8 mouse cellular contexts compared by ENCODE assay signal in genomic region chr4:115000429-115000795, GRCm38 (mm10). TPM values are rescaled to one million over a fixed set of nuclear protein-coding genes. Genes with fewer than 3 reads are reported as not detected.
A peak's percentile ranks its signal among the peaks of the same experiment; 100 is the strongest.
DNase-seq lines count a peak whose midpoint lies in the region; ATAC-seq and TF ChIP-seq lines count a peak whose summit lies in the region.

No protein-coding gene starts in this region.

- peak overlapping the region; percentile 74 for H3K4me3 ChIP-seq in kidney, embryonic 14.5 days (ENCODE audit: low read length)
- H3K4me3 ChIP-seq in bone marrow macrophage, adult 2 months (ENCODE audit: insufficient read depth, low read length): peak overlapping the region; percentile 80
- peak overlapping the region; percentile 56 for H3K4me3 ChIP-seq in hindbrain, embryonic 13.5 days
- H3K4me3 ChIP-seq in midbrain, embryonic 11.5 days (ENCODE audit: low read depth, low read length): peak overlapping the region; percentile 74

- TF ChIP-seq CTCF in bone marrow macrophage, adult 2 months (IDR thresholded peaks at IDR 0.05; ENCODE audit: low read depth, low read length): no peak

- peak; percentile 53 for ATAC-seq in kidney, embryonic 14.5 days (ENCODE audit: low FRiP score, low TSS enrichment)
- peak; percentile 34 for ATAC-seq in hindbrain, embryonic 13.5 days (ENCODE audit: low FRiP score)
- peak; percentile 51 for ATAC-seq in midbrain, embryonic 11.5 days (ENCODE audit: low FRiP score)
- no peak for ATAC-seq in cerebellum, adult (ENCODE audit: insufficient number of reproducible peaks, low FRiP score, low TSS enrichment)

- peaks cover 13% of the 10 kb centered on the region for H3K4me1 ChIP-seq in kidney, embryonic 14.5 days (ENCODE audit: control insufficient read depth, insufficient read depth, low read length)
- H3K4me1 ChIP-seq in bone marrow macrophage, adult 2 months (ENCODE audit: control insufficient read depth, insufficient read depth, low read length): peaks cover 13% of the 10 kb centered on the region
- peaks cover 20% of the 10 kb centered on the region for H3K4me1 ChIP-seq in hindbrain, embryonic 13.5 days (replicated peaks)
- peaks cover 12% of the 10 kb centered on the region for H3K4me1 ChIP-seq in midbrain, embryonic 11.5 days (ENCODE audit: control insufficient read depth, insufficient read depth, low read length)

- H3K9ac ChIP-seq in kidney, embryonic 14.5 days (ENCODE audit: low read depth, low read length): peak overlapping the region; percentile 72
- H3K9ac ChIP-seq in hindbrain, embryonic 13.5 days: peak overlapping the region; percentile 73
- peak overlapping the region; percentile 78 for H3K9ac ChIP-seq in midbrain, embryonic 11.5 days (ENCODE audit: low read length)

- under 1% methylated on average over 8 of the region's 8 CpGs for WGBS in kidney, embryonic 14.5 days
- 3% methylated on average over 8 of the region's 8 CpGs for WGBS in hindbrain, embryonic 13.5 days
- 1% methylated on average over 8 of the region's 8 CpGs for WGBS in midbrain, embryonic 11.5 days

- no peak for TF ChIP-seq POLR2A in bone marrow macrophage, adult 2 months (IDR thresholded peaks at IDR 0.05; ENCODE audit: borderline replicate concordance, low read depth, low read length)

- peak overlapping the region; percentile 84 for H3K27ac ChIP-seq in kidney, embryonic 14.5 days (ENCODE audit: low read depth, low read length)
- H3K27ac ChIP-seq in bone marrow macrophage, adult 2 months (ENCODE audit: insufficient read depth, low read depth, low read length): peak overlapping the region; percentile 43
- no peak overlapping the region for H3K27ac ChIP-seq in hindbrain, embryonic 13.5 days
- H3K27ac ChIP-seq in midbrain, embryonic 11.5 days (ENCODE audit: low read depth, low read length): no peak overlapping the region

- H3K9me3 ChIP-seq in kidney, embryonic 14.5 days (ENCODE audit: control insufficient read depth, low read length): no peaks in the 10 kb centered on the region; the same call in 1 of the 2 replicates
- H3K9me3 ChIP-seq in hindbrain, embryonic 13.5 days: no peaks in the 10 kb centered on the region
- no peaks in the 10 kb centered on the region for H3K9me3 ChIP-seq in midbrain, embryonic 11.5 days (ENCODE audit: control insufficient read depth, low read length)

- H3K27me3 ChIP-seq in kidney, embryonic 14.5 days (ENCODE audit: control insufficient read depth, insufficient read depth, low read length): no peaks in the 10 kb centered on the region
- H3K27me3 ChIP-seq in hindbrain, embryonic 13.5 days: no peaks in the 10 kb centered on the region
- H3K27me3 ChIP-seq in midbrain, embryonic 11.5 days (ENCODE audit: control insufficient read depth, insufficient read depth, low read length): no peaks in the 10 kb centered on the region

- H3K36me3 ChIP-seq in kidney, embryonic 14.5 days (ENCODE audit: control insufficient read depth, insufficient read depth, low read length): peaks cover 12% of the 10 kb centered on the region
- no peaks in the 10 kb centered on the region for H3K36me3 ChIP-seq in hindbrain, embryonic 13.5 days
- H3K36me3 ChIP-seq in midbrain, embryonic 11.5 days (ENCODE audit: control insufficient read depth, insufficient read depth, low read length): no peaks in the 10 kb centered on the region

- DNase-seq in kidney, adult 9 months: no peak
- no peak for DNase-seq in midbrain, embryonic 11.5 days (ENCODE audit: low spot score, missing footprints)
- DNase-seq in right cerebral cortex, adult 2 months (ENCODE audit: low spot score in 2 of 2): no peak
- DNase-seq in lung, postnatal 14 days: no peak

- H3K4me2 ChIP-seq in kidney, embryonic 14.5 days (replicated peaks; ENCODE audit: low read depth, low read length): peak overlapping the region; percentile 53
- peak overlapping the region; percentile 61 for H3K4me2 ChIP-seq in hindbrain, embryonic 13.5 days
- peak overlapping the region; percentile 71 for H3K4me2 ChIP-seq in midbrain, embryonic 11.5 days

RNA-seq across cellular contexts. Expression of gene Stil, which starts 0.5 kb away (rescaled TPM):
- 11.0 and 19.9 TPM in 2 replicates for polyA plus RNA-seq in kidney, embryonic 14.5 days (2014; fragmentation: Nextera tagmentation; extraction: Ambion mirVana)
- 8.1 and 9.5 TPM in 2 replicates for polyA plus RNA-seq in bone marrow macrophage, adult 2 months (2012; ENCODE audit: insufficient read depth, insufficient read length, missing spikeins)
- polyA plus RNA-seq in hindbrain, embryonic 13.5 days (2015; fragmentation: Nextera tagmentation; extraction: Ambion mirVana): 3.1 and 3.5 TPM in 2 replicates
- 19.7 and 24.8 TPM in 2 replicates for polyA plus RNA-seq in midbrain, embryonic 11.5 days (2014; fragmentation: Nextera tagmentation; extraction: Ambion mirVana)

RNA-seq across cellular contexts. Expression of gene Cmpk1, which starts 13.4 kb away (rescaled TPM):
- polyA plus RNA-seq in kidney, embryonic 14.5 days (2014; fragmentation: Nextera tagmentation; extraction: Ambion mirVana): 85.1 and 91.4 TPM in 2 replicates
- 143 and 149 TPM in 2 replicates for polyA plus RNA-seq in bone marrow macrophage, adult 2 months (2012; ENCODE audit: insufficient read depth, insufficient read length, missing spikeins)
- polyA plus RNA-seq in hindbrain, embryonic 13.5 days (2015; fragmentation: Nextera tagmentation; extraction: Ambion mirVana): 186 and 191 TPM in 2 replicates
- 145 and 152 TPM in 2 replicates for polyA plus RNA-seq in midbrain, embryonic 11.5 days (2014; fragmentation: Nextera tagmentation; extraction: Ambion mirVana)

RNA-seq across cellular contexts. Expression of gene Tal1, which starts 55.8 kb away (rescaled TPM):
- 1.7 and 2.0 TPM in 2 replicates for polyA plus RNA-seq in kidney, embryonic 14.5 days (2014; fragmentation: Nextera tagmentation; extraction: Ambion mirVana)
- polyA plus RNA-seq in bone marrow macrophage, adult 2 months (2012; ENCODE audit: insufficient read depth, insufficient read length, missing spikeins): 4.1 and 4.4 TPM in 2 replicates
- polyA plus RNA-seq in hindbrain, embryonic 13.5 days (2015; fragmentation: Nextera tagmentation; extraction: Ambion mirVana): 3.8 and 6.7 TPM in 2 replicates
- 18.4 and 19.8 TPM in 2 replicates for polyA plus RNA-seq in midbrain, embryonic 11.5 days (2014; fragmentation: Nextera tagmentation; extraction: Ambion mirVana)

Comparison
In these comparisons a context has a peak if more than half of its experiments do, and no peak if none do; other contexts are left out.
1. H3K27ac ChIP-seq: peak in kidney, embryonic 14.5 days (single experiment) and bone marrow macrophage, adult 2 months (single experiment); none in hindbrain, embryonic 13.5 days (single experiment) and midbrain, embryonic 11.5 days (single experiment).
2. Peak in every context shown above with its lines, with median percentiles within 50 percentile points of each other: H3K4me2 ChIP-seq, H3K4me3 ChIP-seq and H3K9ac ChIP-seq.